Mouse (Mus musculus) liver, adult 2 months (tissue): ENCODE measurements around the gene Sidt2. TPM values are rescaled to one million over a fixed set of nuclear protein-coding genes. Genes with fewer than 3 reads are reported as not detected.

ENCODE experiments used
- DNase-seq: peaks from one replicate; pipeline ENCODE4 v3.0.0-alpha.2; 2011; ENCODE audit warnings: low read depth, low spot score; ENCODE audit errors: extremely low read depth
- H3K27ac ChIP-seq: fragments of 200-500 bp; replicated peaks from 2 replicates; pipeline ENCODE4 v1.5.1; 2012; ENCODE audit warnings: low read depth, mild to moderate bottlenecking, control low read depth, inconsistent platforms, low read length; ENCODE audit not compliant: insufficient read depth
- H3K27me3 ChIP-seq: fragments of 200-500 bp; 2 replicates; pipeline ENCODE4 v1.6.1; 2012; ENCODE audit warnings: mild to moderate bottlenecking, moderate library complexity, low read length, inconsistent platforms; ENCODE audit not compliant: control insufficient read depth, insufficient read depth
- H3K36me3 ChIP-seq: fragments of 200-500 bp; 2 replicates; pipeline ENCODE4 v1.6.1; 2012; ENCODE audit warnings: low read length, inconsistent platforms; ENCODE audit not compliant: control insufficient read depth, insufficient read depth
- H3K4me1 ChIP-seq: fragments of 200-500 bp; 2 replicates; pipeline ENCODE4 v1.6.1; 2011; ENCODE audit warnings: low read length; ENCODE audit not compliant: control insufficient read depth, insufficient read depth
- H3K4me3 ChIP-seq: fragments of 200-500 bp; 2 replicates; pipeline ENCODE4 v1.5.1; 2011; ENCODE audit warnings: low read depth, mild to moderate bottlenecking, control low read depth, low read length, moderate library complexity; ENCODE audit not compliant: insufficient read depth
- H3K79me2 ChIP-seq: fragments of 200-500 bp; 2 replicates; pipeline ENCODE4 v1.6.1; 2012; ENCODE audit warnings: inconsistent platforms, mild to moderate bottlenecking, low read length, moderate library complexity; ENCODE audit not compliant: control insufficient read depth, insufficient read depth
- H3K9ac ChIP-seq: fragments of 200-500 bp; 2 replicates; pipeline ENCODE4 v1.6.1; 2012; ENCODE audit warnings: low read depth, mild to moderate bottlenecking, control low read depth, inconsistent platforms, low read length
- CTCF ChIP-seq: fragments of 200-500 bp; IDR thresholded peaks from 2 replicates; pipeline ENCODE4 v1.5.1; 2011; ENCODE audit warnings: low read depth, low read length, control low read depth
- POLR2A ChIP-seq: fragments of 200-500 bp; IDR thresholded peaks from 2 replicates; pipeline ENCODE4 v1.6.1; 2011; ENCODE audit warnings: low read length, control low read depth; ENCODE audit not compliant: insufficient read depth; ENCODE audit errors: extremely low read depth
- WGBS: fragments of 180-500 bp; shearing (Covaris S2); methylation state at CpG from one replicate; pipeline ENCODE4 v1.1.7; 2018; 5-methylcytosine and 5-hydroxymethylcytosine counted together
- polyA plus RNA-seq: library from polyadenylated mRNA; depleted of rRNA; stranded (reverse); fragments of >200 nt; gene quantifications from 2 replicates; pipeline ENCODE4 v1.2.3, GENCODE M21; 2012
- total RNA-seq: library from RNA; depleted of rRNA; stranded (reverse); fragments of >200 nt; gene quantifications from 2 replicates; pipeline ENCODE4 v1.2.3, GENCODE M21; 2014

The Sidt2 gene
- total and polyA plus RNA-seq, 2 experiments: 48.9 to 330 TPM

DNA sequence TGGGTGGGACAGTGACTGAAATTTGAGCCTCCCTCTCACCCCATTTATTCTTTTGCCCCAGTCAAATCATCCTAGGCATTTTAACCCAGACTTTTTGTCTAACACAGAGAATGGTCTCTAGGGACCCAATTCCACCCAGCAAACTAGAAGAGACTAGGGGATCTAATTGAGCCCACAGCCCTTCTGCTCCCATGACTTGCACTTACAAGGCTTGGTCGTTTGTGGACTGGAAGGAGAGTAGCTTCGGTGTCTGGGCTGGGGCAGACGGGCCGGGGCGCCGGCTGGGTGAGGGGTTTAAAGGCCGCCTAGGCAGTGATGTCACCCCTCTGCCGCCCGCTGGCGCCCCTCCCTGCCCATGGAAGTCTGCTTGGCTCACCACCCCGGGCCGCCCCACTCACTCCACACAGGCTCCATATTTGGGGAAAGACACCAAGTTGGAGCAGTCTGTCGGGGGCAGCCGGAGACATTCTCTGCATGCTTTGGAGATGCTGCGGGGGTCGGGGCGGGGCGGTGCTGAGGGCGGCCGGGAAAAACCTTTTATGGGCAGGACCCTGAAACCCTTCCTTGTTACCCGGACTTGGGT, 19.3 kb downstream of the Sidt2 start, which contains the start of gene Tagln:
Tagln (minus strand) TSS at position 431 of the 583 bp plus-strand sequence.
- Histone ChIP-seq H3K27me3 (no peaks in the 10 kb centered on the region), H3K4me1 (peaks cover 29% of the 10 kb centered on the region), H3K9ac (no peak within 1 kb of the TSS; the same call in 1 of the 2 replicates), H3K27ac (peak within 1 kb of the TSS; percentile 10), H3K79me2 (no peaks in the 10 kb centered on the region), H3K36me3 (peaks cover 5% of the 10 kb centered on the region; the same call in 1 of the 2 replicates), H3K4me3 (peak within 1 kb of the TSS; percentile 17; the same call in 1 of the 2 replicates)
- 64% methylated on average over 21 of the region's 21 CpGs for WGBS
- TF ChIP-seq POLR2A (no peak), CTCF (no peak)
- DNase-seq: no peak

DNA sequence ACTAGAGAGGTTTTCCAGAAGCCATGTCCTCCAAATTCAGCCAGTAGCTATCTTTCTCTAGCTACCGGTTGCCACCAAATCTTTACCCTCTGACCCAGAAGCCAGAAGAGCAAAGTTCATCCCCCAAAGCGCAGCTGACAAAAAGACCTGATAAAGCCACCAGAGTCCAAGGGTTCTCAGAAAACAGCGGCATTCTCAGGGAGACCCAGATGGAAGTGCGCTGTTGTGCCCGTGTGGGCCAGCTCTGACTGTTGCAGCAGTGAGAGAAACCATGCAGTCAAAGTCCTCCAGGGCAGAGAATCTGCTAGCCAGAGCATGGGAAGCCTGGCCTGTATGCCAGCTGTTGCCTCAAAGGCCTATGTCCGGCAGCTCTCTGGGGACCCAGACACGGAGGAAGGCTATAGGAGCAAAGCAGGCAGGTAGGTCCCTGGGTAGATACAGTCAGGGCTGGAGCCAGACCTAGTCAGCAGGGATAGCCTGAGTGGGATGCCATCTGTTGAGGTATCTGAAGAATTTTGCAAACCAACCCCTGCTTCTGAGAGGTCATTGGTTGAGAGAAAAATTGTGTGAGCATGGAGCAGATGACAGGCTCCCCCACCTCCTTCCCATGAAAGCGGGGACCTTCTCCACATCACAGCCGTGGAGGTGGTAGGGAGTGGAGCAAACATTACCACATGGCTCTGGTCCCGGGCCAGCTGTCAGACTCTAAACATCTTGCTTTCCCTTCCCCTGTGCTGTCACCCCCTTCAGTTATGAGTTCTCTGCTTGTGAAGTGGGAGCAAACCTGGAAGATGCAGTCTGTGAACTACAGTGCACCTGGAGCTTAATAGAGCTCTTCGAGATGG, 22.3 kb downstream of the Sidt2 start:
- 14% methylated on average over 11 of the region's 11 CpGs for WGBS
- Histone ChIP-seq H3K9ac (peak overlapping the region; percentile 71), H3K4me3 (peak overlapping the region; percentile 21; the same call in 1 of the 2 replicates), H3K36me3 (peaks cover 15% of the 10 kb centered on the region; the same call in 1 of the 2 replicates), H3K79me2 (no peaks in the 10 kb centered on the region), H3K27ac (peak overlapping the region; percentile 98), H3K4me1 (peaks cover 28% of the 10 kb centered on the region), H3K27me3 (no peaks in the 10 kb centered on the region)
- TF ChIP-seq POLR2A: peak; percentile 41; the same call in 1 of the 2 replicates
- no peak for TF ChIP-seq CTCF
- DNase-seq: peak; percentile 98

DNA sequence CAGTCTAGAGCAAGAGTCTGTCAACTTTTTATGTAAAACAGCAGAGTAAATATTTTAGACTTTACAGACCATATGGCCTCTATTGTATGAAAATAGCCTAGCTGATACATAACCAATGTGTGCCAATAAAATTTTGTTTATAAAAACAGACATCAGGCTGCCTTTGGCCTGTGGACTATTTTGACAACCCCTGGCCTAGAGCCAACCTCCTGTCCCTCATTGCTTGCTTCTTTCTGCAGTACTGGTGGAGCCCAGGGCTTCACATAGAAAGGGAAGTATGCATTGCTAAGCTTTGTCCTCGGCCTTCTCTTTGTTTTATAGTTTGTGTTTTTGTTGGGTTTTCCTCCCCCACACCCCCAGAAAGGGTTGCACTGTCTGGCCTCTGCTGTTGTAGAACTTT, 23.1 kb downstream of the Sidt2 start:
- DNase-seq: peak; percentile 83
- H3K79me2 ChIP-seq: no peaks in the 10 kb centered on the region
- WGBS: 7% methylated on average over 1 of the region's 1 CpGs
- H3K9ac ChIP-seq: peak overlapping the region; percentile 22
- H3K4me1 ChIP-seq: peaks cover 24% of the 10 kb centered on the region
- H3K27ac ChIP-seq: peak overlapping the region; percentile 98
- H3K4me3 ChIP-seq: no peak overlapping the region
- no peaks in the 10 kb centered on the region for H3K27me3 ChIP-seq
- peaks cover 22% of the 10 kb centered on the region; the same call in 1 of the 2 replicates for H3K36me3 ChIP-seq
- TF ChIP-seq POLR2A (no peak), CTCF (no peak)

DNA sequence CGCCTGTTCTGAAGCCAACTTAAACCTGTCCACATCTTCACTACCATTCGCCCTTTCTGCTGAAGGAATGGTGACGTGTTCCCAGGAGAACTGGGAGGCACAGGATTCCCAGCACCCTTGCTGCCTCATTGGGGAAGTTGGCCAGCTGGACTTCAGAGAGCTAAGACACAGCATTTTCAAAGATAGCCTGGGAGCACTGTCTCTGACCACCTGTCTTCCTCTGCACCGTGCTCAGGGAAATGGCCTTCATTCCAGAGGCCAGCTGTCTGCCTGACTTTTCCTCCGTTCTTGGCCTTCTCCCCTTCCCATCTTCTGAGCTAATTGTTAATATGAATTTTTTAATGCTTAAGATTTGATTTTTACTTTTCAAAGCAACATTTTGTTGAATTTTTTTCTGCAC, 25.8 kb downstream of the Sidt2 start:
- no peaks in the 10 kb centered on the region for H3K27me3 ChIP-seq
- H3K79me2 ChIP-seq: no peaks in the 10 kb centered on the region
- H3K9ac ChIP-seq: no peak overlapping the region
- H3K36me3 ChIP-seq: peaks cover 37% of the 10 kb centered on the region
- WGBS: 92% methylated on average over 5 of the region's 5 CpGs
- H3K4me1 ChIP-seq: peaks cover 24% of the 10 kb centered on the region
- no peak for TF ChIP-seq POLR2A
- TF ChIP-seq CTCF: no peak
- DNase-seq: no peak
- H3K27ac ChIP-seq: no peak overlapping the region
- H3K4me3 ChIP-seq: no peak overlapping the region

DNA sequence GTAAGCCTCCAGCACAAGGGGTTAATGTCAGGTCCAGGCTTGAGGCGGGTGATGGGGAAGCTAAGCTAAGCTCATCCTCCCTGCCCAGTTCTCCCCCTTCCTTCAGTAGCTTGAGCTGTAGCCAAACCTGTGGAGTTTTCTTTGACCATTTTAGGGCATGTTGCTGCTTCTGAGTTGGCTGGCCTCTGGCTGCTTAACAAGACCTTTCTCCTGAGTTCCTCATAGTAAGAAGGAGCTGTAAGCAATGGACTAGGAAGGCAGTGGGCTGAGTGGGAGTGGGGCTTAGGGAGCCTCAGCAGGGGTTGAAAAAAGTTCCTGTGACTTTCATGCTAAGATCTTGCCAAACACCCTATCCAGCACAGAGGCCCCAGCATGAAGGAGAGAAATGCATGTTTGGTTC, 35.2 kb downstream of the Sidt2 start:
- Histone ChIP-seq H3K79me2 (no peaks in the 10 kb centered on the region), H3K4me3 (no peak overlapping the region), H3K4me1 (peaks cover 16% of the 10 kb centered on the region), H3K36me3 (peaks cover 49% of the 10 kb centered on the region), H3K27me3 (no peaks in the 10 kb centered on the region), H3K9ac (no peak overlapping the region), H3K27ac (no peak overlapping the region)
- no peak for TF ChIP-seq CTCF
- no peak for TF ChIP-seq POLR2A
- no peak for DNase-seq
- 68% methylated on average over 1 of the region's 1 CpGs for WGBS
